Mouse (Mus musculus) CD4-positive, CD25-positive, alpha-beta regulatory T cell, adult 2 months (primary cell): ENCODE results near the gene Cldn13.

ENCODE experiments used
- DNase-seq: peaks from one replicate; pipeline ENCODE4 v3.0.0-alpha.2; 2012; ENCODE audit warnings: low read depth, low spot score

Cldn13 gene

GRCm38 (mm10) chr5:134933686-134934085 lies 18.4 kb upstream of the Cldn13 start:
- peak; percentile 17 for DNase-seq

GRCm38 (mm10) chr5:134933281-134933680 lies 18.0 kb upstream of the Cldn13 start:
- peak; percentile 71 for DNase-seq

DNA sequence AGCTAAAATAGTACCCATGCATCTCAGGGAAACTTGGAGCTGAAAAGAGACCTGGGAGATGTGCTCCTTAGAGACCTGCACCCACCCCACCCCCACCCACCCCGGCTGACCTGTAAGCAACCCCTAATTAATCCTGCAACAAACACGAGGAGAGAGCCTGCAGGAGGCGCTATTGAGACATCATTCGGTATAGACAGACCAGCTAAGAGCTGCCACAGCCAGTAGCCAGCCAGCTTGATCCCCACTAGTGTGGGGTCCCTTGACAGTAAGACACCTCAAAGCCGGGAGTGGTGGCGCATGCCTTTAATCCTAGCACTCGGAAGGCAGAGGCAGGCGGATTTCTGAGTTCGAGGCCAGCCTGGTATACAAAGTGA lies 17.6 kb upstream of the Cldn13 start:
- DNase-seq, result peak; percentile 91

GRCm38 (mm10) chr5:134932179-134932902 lies 17.0 kb upstream of the Cldn13 start, which contains the start of gene Mettl27:
Gene Mettl27 (plus strand): TSS chr5:134932368.
- DNase-seq, result peak; percentile 93

- DNase-seq, result no peak
Observed at GRCm38 (mm10) chr5:134929988-134930387, 14.7 kb upstream of the Cldn13 start.

GRCm38 (mm10) chr5:134926726-134927125 lies 11.4 kb upstream of the Cldn13 start:
- no peak for DNase-seq

- DNase-seq, result no peak
Observed at GRCm38 (mm10) chr5:134923141-134923540, 7.8 kb upstream of the Cldn13 start.

GRCm38 (mm10) chr5:134921106-134921505 lies 5.8 kb upstream of the Cldn13 start:
- DNase-seq, result no peak

DNA sequence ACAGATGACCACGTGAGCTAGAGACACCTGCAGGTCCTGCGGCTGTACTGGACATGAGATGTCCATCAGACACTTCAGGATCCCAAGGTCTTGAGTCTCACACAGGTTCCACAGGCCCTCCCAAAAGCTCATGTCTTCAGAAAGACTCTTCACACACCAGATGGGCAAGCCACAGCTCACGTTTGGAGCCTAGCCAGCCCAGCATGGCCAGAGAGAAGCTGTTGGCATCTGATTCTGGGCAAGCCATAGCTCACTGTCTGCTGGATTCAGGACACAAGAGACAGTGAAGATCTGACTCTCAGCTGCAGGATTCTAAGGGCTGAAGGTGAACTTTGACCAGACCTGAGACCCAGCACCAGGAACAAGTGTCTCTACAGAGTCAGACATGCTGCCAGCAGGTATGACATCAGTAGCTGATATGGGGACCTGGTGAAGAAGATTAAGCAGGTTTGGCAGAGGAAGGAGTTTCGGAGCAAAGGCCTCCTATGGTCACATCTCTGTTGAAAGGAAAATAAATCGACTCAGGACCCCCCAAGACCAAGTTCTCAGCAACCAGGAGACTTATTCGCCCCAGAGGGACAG lies 4.9 kb upstream of the Cldn13 start:
- DNase-seq, result no peak

DNA sequence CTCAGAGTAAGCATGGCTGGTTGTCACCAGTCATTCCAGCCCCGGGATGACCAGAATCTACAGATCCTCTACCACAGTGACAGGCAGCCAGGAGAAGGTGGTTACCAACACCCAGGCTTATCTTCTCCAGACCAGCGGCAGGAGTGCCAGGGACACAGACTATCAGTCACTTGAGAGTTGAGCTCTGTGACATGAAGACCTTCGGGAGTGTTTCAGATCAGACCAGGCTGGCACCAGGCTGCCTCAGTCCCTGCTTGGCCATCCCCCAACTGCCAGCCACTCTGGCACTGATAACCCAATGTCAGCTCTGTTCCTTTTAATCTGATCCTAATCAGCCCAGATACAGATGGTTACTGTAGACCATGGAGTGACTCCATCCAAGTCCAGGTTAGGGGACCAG lies 3.8 kb upstream of the Cldn13 start:
- no peak for DNase-seq

GRCm38 (mm10) chr5:134918071-134918832 lies 2.9 kb upstream of the Cldn13 start:
- DNase-seq, result peak; percentile 81

DNA sequence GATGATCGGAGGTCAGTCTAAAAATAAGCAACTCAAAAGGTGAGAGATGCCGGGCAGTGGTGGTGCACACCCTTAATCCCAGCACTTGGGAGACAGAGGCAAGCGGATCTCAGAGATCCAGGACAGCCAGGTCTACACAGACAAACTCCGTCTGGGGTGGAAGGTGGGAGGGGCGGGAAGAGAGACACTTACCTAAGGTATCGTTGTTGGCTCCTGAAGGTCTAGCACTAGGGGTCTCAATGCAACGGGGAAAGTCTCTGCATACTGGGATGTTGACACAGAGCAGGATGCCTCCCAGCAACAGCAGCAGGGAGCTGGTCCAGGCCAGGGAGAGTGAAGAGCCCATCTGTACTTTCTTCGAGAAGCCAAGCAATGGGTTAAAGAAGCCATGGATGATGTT lies 816 bp downstream of the Cldn13 start:
- no peak for DNase-seq

GRCm38 (mm10) chr5:134913753-134914152 lies 1.6 kb downstream of the Cldn13 start:
- DNase-seq, result no peak

GRCm38 (mm10) chr5:134913352-134913751 lies 2.0 kb downstream of the Cldn13 start:
- no peak for DNase-seq

DNA sequence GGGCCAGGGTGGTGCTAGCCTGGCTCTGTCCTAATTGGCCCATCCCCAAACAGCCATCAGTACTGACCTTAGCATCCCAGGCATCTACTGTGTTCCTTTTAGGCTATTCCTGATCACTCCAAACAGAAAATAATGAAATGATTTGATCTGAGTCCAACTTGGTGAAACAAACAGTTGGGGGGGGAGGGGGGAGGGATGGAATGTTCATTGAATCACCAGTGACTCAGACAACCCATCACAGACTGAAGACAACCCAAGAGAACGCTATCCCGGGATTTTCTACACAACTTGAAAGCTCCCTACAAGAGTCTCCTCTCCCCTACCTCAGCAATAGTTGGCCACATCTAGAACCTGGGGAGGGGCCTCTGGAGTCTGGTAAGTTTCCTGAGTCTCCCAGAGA lies 3.4 kb downstream of the Cldn13 start:
- DNase-seq, result no peak

DNA sequence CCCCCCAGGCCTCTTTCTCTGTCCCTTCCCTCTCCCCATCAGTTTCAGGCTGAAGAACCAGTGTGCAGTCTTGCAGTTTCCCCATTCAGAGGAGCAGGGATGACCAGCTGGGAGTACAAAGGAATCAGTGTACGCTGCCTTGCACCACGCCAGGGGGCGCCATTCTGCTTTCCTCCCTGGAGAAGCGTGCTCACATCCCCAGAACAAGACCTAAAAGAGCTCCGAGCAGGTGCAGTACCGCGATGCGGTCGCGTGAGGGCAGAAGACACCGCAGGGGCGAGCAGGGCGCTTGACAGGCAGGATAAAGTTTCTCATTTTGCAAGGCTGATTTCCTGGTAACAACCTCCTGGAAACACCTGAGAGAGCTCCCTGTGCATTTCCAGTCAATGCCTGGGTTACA lies 8.2 kb downstream of the Cldn13 start:
- DNase-seq, result peak; percentile 89

DNA sequence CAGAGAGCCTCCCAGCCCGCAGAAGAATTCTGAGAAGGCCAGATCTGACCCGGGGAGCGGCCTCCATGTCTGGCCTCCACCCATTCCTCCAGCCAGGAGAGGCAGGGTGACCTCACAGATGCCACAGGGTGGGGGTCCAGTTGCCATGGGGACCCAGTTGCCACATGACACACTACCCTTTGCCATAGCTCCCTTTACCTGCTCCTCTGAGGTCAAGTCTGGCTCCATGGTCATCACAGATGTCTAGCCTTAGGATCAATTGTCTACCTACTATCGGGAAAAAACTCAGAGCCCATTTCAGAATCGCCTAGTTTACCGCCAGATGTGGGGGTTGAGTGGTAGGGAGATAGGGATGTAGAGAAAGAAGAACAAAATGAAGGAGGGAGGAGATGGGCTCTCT lies 8.7 kb downstream of the Cldn13 start, which contains the start of gene Tmem270:
Gene Tmem270 (minus strand): TSS at position 101 of the 400 bp plus-strand sequence.
- DNase-seq, result no peak

DNA sequence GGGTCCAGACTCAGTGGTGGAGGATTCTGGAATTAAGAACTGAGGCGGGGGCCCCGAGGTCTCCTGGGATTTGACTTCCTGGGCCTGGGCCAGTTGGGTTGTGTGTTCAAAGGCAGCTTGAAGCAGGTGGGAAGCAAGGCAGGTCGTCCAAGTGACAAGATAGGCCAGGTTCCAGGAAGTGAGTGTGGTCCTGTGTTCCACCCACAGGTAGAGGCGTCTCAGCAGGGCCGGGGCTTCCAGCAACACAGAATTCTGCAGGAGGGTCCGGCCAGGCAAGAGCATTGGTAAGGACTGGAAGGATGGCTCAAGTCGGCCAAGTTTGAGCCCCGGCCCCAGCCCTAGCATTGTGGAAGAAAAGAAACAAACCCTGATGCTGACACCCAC lies 13.7 kb downstream of the Cldn13 start:
- no peak for DNase-seq

DNA sequence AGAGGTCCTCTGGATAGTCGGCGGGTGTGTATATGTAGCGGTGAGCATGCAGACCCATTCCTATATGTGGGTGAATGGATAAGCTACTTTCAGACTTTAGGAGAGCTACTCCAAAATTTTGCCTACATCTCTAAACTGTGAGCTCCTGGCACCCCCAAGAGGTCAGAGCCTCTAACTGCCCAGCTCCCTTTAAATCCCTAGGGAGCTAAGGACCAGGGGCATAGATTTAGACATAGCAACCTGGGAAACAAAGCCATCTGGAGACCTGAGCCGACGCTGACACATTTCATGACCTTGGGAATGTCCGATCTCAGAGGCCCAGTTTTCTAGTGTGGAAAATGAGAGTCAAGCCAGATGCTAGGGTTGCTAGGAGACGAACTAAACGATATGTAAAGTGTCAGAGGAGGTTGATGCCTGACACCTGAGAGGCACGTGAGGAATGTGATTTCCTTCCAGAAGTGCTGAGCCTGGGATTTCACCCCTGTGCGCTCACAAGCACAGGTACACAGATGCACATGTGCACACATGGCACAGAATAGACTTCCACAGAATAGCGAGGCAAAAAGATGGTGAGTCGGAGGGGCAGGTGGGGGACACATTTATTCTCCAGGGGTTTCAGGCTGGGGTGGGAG lies 14.2 kb downstream of the Cldn13 start:
- no peak for DNase-seq

DNA sequence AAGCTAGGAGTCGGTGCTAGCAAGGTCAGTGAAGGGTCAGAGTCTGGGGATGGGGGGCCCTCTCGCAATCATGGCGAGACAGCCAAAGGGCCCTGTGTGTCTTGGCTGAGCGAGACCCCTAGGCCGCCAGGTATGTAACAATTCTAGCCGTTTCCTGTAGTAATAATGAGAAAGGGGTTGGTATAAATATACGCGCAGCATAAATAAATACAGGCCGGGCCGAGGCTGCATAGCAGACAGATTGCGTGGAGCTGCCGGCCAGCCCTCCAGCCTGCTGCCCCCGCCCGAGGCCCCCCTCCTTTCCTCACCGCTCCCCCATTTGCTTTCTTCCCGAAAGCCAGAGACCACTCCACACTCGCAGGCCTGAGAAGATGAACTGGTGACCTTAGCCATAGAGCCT lies 17.7 kb downstream of the Cldn13 start:
- no peak for DNase-seq

DNA sequence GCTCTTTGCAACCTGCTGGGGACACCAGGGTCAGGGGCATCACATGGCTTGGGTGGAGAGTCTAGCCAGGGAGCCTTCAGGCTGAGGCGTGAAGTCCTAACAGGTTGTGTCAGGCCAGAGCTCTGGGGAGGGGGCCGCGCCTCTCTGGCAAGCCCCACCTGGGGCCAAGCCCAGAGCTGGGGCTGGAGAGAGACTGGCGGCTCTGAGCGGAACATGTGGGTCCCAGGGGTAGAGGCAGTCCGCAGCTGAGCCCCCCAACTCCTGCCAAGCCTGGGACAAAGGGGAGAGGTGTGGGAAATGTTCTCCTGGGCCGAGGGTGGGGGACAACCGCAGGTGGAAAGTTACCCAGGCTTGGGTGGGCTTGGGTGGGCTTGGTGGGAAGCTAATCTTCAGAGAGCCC lies 18.4 kb downstream of the Cldn13 start:
- no peak for DNase-seq

DNA sequence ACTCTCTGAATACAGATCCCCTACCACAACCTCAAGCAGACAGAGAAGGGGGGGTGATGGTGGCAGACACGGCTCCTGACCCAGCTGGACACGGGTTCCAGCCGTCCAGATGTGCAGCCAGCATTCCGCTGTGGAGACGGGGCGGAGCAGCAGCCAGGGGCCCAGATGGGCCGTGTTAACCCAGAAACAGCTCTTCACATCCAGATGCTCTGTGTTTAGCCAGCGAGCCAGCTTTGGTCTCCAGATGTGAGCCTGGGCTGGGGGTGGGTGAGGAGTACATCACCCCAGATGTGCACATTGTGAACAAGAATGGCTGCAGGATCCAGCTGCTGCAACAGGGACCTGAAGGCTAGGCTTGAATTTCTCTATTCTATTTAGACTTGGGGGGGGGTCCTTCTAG lies 20.0 kb downstream of the Cldn13 start:
- no peak for DNase-seq
